Mouse (Mus musculus) macrophage (primary cell): Measurements from ENCODE around the gene Crb3. TPM values are rescaled to one million over a fixed set of nuclear protein-coding genes. Genes with fewer than 3 reads are reported as not detected.

ENCODE experiments used
- H3K27ac ChIP-seq: fragments of 350-480 bp; formaldehyde crosslinking; 2 replicates; pipeline ENCODE4 v1.9.0; 2021
- H3K36me3 ChIP-seq: fragments of 350-480 bp; formaldehyde crosslinking; 2 replicates; pipeline ENCODE4 v1.9.0; 2021; ENCODE audit errors: inconsistent target
- H3K4me3 ChIP-seq: fragments of 350-480 bp; formaldehyde crosslinking; 2 replicates; pipeline ENCODE4 v1.9.0; 2021; ENCODE audit errors: inconsistent target
- H3K79me2 ChIP-seq: fragments of 350-480 bp; formaldehyde crosslinking; 2 replicates; pipeline ENCODE4 v1.9.0; 2021; ENCODE audit errors: inconsistent target
- WGBS: methylation state at CpG from one replicate; pipeline ENCODE4 v1.1.7; 2026; ENCODE audit warnings: inconsistent platforms; ENCODE audit not compliant: missing documents; 5-methylcytosine and 5-hydroxymethylcytosine counted together
- polyA plus RNA-seq: library from polyadenylated mRNA; stranded (reverse); fragments of 250-400 nt; gene quantifications from 3 replicates; pipeline ENCODE4 v1.2.4, GENCODE M21; 2018; ENCODE audit warnings: inconsistent platforms

Crb3 gene
- polyA plus RNA-seq, 1 experiment from 2014 or later = not detected

DNA sequence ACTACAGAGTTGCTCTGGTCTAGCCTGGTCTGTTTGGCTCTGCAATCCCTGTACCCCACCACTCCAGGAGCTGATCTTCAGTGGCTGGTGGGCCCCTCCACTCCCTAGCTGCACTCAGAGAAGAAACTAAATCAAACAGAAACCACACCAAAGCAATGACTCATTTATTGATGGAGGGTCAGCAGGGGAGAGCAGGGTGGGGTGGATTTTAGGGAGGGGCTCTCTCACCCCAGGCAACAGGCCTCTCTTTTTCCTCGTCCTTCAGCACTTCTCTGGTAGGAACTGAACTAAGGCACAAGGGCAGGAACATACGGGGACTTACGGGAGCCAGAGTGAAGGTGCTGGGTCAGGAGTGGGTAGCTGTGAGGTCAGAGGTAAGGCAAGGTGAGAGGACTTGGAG is 21.0 kb downstream of the Crb3 start:
- peaks cover 17% of the 10 kb centered on the region; the same call in 1 of the 2 replicates for H3K36me3 ChIP-seq
- whole genome bisulfite sequencing = 88% methylated on average over 3 of the region's 3 CpGs
- no peak overlapping the region for H3K27ac ChIP-seq
- H3K4me3 ChIP-seq = no peak overlapping the region
- H3K79me2 ChIP-seq = peaks cover 17% of the 10 kb centered on the region; the same call in 1 of the 2 replicates

DNA sequence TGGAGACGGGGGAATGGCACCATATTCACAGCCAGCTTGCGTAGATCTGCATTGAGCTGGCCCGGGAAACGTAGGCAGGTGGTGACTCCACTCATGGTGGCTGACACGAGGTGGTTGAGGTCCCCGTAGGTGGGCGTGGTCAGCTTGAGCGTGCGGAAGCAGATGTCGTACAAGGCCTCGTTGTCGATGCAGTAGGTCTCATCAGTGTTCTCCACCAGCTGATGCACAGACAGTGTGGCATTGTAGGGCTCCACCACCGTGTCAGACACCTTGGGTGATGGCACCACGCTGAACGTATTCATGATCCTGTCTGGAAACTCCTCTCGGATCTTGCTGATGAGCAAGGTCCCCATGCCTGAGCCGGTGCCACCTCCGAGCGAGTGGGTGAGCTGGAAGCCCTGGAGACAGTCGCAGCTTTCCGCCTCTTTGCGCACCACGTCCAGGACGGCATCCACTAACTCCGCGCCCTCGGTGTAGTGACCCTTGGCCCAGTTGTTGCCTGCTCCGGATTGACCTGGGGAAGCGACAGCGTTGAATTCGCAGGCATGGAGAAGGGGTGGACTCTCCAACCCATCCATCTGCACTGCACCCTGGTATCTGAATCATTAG is 22.4 kb downstream of the Crb3 start:
- Histone ChIP-seq H3K27ac (no peak overlapping the region), H3K4me3 (no peak overlapping the region), H3K79me2 (peaks cover 17% of the 10 kb centered on the region; the same call in 1 of the 2 replicates), H3K36me3 (peaks cover 17% of the 10 kb centered on the region; the same call in 1 of the 2 replicates)
- 97% methylated on average over 27 of the region's 31 CpGs for WGBS

DNA sequence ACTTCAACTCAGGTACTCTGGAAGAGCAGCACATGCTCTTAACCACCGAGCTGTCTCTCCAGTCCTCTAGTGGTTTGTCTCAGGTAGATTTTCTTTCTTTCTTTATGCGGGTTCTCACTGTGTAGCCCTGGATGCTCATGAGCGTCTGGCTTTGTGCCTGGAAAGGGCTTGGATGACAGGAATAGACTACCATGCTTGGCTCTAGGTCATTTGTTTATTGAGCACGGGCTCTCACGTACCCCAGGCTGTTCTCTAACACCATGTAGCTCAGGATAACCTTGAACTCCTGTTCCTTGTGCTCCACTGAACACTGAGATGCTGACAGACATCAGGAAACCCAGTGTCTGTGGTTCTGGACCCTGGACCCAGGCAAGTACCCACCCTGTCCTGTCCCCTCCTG is 23.6 kb downstream of the Crb3 start:
- 93% methylated on average over 5 of the region's 5 CpGs for WGBS

DNA sequence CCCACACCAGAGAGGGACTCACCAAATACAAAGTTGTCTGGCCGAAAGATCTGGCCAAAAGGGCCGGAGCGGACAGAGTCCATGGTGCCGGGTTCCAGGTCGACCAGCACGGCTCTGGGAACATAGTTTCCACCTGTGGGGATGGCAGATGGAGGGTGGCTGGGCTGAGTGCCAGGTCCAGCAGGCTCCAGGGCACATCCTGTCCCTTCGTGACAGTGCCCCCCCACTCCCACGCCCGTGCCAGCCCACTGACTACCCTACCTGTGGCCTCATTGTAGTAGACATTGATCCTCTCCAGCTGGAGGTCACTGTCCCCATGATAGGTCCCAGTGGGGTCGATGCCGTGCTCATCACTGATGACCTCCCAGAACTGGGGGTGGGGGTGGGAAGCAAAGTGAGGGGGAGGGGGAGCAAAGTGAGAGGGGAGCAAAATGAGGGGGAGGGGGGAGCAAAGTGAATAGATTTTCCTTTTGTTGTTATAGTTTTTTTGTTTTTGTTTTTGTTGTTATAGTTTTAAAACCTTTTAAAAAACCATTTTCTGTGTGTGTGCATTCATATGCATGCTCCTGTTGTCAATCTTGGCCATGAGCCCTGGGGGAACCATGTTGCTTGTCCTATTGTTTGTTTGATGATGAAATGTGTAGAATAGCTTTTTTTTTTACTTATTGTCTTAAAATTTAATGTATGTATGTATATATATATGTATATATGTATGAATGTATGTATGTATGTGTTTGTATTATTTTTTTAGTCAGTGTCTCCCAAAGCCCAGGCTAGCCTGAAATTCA is 27.3 kb downstream of the Crb3 start:
- 88% methylated on average over 9 of the region's 11 CpGs for WGBS
- Histone ChIP-seq H3K4me3 (no peak overlapping the region), H3K79me2 (no peaks in the 10 kb centered on the region), H3K36me3 (peaks cover 11% of the 10 kb centered on the region; the same call in 1 of the 2 replicates), H3K27ac (no peak overlapping the region)

More for the DNA sequence above, 23.6 kb downstream of the Crb3 start:
- Histone ChIP-seq H3K4me3 (no peak overlapping the region), H3K36me3 (peaks cover 17% of the 10 kb centered on the region; the same call in 1 of the 2 replicates), H3K79me2 (peaks cover 7% of the 10 kb centered on the region; the same call in 1 of the 2 replicates), H3K27ac (no peak overlapping the region)

DNA sequence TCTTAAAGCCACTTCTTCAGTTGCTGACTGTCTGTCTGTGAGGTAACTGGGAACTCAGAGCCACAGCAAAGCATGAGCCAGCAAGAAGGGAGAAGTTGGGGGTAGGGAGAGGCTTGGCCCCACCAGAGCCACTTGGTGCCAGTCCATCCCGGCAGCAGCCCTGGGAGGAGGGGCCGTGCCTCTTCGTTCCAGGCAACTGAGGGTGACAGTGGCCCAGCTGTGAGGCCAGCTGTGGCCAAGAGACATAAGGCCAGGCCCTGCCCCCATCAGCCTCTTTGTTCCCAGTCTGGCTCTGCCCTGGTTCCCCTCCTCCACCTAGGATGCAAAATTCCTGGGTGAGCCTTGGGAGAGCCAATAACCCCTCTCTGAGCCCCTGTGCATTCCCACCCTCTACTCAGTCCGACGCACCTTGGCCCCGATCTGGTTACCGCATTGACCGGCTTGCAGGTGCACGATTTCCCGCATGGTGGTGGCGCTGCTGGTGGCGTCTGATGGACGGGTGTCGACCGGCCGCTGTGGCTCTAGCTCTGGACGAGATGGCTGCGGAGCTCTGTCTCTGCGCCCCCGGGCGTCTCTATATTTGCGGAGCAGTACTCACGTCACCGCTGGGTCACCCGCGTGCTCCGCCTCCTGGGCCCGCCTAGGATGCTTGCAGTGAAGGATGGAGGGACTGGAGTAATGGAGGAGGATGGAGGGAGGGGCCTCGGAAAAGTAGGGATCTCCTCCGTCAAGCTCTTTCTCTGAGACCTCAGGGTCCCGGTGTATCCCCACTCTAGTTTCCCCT is 28.3 kb downstream of the Crb3 start, which contains the start of gene Tubb4a:
Tubb4a (minus strand) TSS at position 734 of the 784 bp plus-strand sequence.
- H3K79me2 ChIP-seq = no peaks in the 10 kb centered on the region
- no peak within 1 kb of the TSS for H3K27ac ChIP-seq
- 0 out of 2 replicates have a peak, but pooled peaks cover 4% of the 10 kb centered on the region for H3K36me3 ChIP-seq
- 50% methylated on average over 27 of the region's 31 CpGs for WGBS
- no peak within 1 kb of the TSS for H3K4me3 ChIP-seq

DNA sequence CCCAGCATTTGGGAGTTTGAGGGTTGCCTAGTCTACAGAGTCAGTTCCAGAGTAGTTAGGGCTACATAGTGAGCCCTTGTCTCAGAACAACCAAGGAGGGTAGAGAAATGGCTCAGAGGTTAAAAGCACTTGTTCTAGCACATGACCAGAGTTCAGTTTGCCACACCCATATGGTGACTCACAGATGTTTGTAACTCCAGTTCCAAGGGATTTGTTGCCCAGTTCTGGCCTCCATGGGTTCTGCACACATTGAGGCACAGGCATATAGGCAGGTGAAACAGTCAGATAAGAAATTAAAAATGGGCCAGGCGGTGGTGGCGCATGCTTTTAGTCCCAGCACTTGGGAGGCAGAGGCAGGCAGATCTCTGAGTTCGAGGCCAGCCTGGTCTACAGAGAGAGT is 35.3 kb downstream of the Crb3 start:
- H3K27ac ChIP-seq = no peak overlapping the region
- no peaks in the 10 kb centered on the region for H3K36me3 ChIP-seq
- H3K4me3 ChIP-seq = no peak overlapping the region
- 100% methylated on average over 3 of the region's 3 CpGs for WGBS
- no peaks in the 10 kb centered on the region for H3K79me2 ChIP-seq

DNA sequence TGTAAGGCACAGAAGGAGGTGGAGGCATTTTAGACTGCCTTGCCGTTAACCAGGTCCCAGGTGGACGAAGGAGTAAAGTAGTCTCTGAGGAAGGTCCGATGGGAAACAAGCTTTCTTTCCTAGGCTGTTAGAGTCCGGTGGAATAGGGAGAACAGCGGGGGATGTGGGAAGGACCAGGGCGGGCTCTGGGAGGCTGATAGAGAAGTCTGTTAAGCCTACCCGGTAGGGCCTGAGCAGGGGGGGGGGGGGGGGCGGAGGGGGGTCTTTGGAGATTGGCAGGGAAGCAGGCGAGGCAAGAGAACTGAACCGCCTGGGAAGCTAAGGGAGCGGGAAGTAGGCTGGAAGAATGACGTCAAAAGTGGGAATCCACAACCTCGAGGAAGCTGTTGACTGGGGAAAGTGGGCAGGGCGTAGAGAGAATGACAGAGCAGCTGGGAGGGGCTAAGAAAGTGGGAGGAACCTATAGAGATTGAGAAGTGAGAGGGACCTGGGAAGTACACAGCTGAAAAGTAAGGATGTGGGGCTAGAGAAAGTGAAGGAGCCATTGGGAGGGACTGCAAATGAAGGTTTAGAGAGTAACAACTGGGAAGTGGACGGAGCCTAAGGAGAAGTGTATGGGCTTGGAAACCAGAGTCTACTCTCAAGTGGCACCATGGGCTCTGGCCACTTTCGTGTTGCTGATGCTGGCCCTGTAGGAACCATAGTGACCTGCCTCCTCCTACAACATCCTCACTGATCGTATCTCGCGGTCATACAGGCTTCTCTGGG is 37.1 kb downstream of the Crb3 start:
- Histone ChIP-seq H3K4me3 (no peak overlapping the region), H3K27ac (no peak overlapping the region), H3K36me3 (no peaks in the 10 kb centered on the region), H3K79me2 (no peaks in the 10 kb centered on the region)
- 16% methylated on average over 18 of the region's 19 CpGs for WGBS

DNA sequence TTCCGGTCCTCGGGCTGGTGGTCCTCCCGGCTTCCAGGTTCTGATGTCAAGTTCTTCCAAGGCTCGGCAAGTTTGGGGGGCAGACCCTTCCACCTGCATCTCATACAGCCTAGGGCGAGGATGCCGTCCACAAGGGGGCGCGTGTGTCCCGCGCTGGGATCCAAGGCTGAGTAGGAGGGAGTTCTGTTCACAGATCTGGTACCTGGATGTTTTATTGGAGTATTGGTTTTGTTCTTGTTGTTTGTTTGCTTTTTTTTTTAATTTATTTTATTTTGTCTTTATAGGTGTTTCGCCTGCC is 37.7 kb downstream of the Crb3 start:
- WGBS = 2% methylated on average over 11 of the region's 11 CpGs
- Histone ChIP-seq H3K27ac (no peak overlapping the region), H3K4me3 (no peak overlapping the region), H3K79me2 (no peaks in the 10 kb centered on the region), H3K36me3 (no peaks in the 10 kb centered on the region)

DNA sequence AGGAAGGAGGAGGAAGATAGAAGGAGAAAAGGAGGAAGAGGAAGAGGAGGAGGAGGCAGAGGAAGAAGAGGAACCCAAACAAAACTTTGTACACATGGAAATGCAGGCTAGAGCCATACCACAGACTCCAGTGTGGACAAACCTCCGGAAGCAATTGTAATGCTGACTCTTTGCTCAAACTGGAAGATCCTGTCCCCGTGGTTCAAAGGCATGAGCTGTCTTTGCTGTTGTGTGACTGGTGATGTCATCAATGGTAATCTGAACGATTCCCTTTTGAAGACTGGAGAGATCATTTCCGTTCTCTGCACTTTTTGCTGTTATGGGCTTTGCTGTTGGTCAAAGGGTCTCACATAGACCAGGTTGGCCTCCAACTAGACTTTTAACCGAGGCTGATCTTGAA is 39.4 kb downstream of the Crb3 start:
- H3K79me2 ChIP-seq = no peaks in the 10 kb centered on the region
- H3K4me3 ChIP-seq = no peak overlapping the region
- no peaks in the 10 kb centered on the region for H3K36me3 ChIP-seq
- WGBS = 68% methylated on average over 5 of the region's 5 CpGs
- peak overlapping the region; percentile 49 for H3K27ac ChIP-seq

DNA sequence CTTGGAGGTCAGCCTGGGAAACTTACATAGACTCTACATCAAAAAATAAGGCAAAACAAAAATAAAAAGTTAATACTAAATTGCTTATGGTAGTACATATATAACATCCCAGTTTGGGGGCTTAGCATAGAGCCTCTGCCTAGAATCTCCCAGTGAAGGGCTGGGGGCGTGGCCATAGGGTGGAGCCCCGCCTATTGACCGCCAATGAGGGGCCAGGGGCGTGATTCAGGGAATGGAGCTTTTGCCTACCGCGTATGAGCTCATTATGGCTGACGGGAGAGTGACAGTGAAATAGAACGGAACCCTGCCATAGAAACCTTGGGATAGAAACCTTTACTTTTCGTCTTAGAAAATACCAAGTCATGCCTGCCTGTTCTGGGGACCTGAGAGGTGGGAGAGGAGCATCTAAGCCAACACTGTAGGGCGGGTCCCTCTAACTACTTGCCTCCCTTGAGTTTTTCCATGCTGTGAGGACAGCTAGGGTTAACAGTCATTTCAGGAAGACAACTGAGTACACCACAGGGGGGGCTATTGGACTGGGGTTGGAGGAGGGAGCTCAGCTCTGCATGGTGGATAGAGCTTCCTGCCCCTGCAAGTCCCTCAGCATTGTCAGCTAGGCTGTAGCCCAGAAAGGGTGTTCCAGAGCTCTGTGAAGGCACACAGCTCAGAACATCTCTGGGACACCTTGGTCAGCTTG is 40.9 kb downstream of the Crb3 start:
- H3K36me3 ChIP-seq = no peaks in the 10 kb centered on the region
- no peaks in the 10 kb centered on the region for H3K79me2 ChIP-seq
- no peak overlapping the region for H3K4me3 ChIP-seq
- 62% methylated on average over 10 of the region's 10 CpGs for WGBS
- no peak overlapping the region for H3K27ac ChIP-seq

DNA sequence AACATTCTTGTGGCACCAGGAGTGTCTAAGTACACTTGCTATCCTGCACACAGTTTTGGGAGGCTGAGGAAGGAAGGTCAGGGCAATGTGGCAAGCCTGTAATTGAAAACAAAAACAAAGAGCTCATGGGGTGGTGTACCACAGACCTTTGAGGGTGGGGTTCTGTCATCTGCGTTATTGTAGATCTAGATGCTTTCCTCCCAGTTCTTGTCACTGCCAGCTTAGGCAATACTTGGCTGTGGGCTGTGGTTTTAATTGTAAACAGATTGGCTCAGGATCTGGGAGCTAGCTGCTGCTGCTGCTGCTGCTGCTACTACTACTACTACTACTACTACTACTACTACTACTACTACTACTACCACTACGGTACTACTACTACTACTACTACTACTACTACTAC is 43.4 kb downstream of the Crb3 start:
- 53% methylated on average over 2 of the region's 2 CpGs for WGBS
- Histone ChIP-seq H3K36me3 (no peaks in the 10 kb centered on the region), H3K79me2 (peaks cover 21% of the 10 kb centered on the region), H3K27ac (no peak overlapping the region), H3K4me3 (no peak overlapping the region)

DNA sequence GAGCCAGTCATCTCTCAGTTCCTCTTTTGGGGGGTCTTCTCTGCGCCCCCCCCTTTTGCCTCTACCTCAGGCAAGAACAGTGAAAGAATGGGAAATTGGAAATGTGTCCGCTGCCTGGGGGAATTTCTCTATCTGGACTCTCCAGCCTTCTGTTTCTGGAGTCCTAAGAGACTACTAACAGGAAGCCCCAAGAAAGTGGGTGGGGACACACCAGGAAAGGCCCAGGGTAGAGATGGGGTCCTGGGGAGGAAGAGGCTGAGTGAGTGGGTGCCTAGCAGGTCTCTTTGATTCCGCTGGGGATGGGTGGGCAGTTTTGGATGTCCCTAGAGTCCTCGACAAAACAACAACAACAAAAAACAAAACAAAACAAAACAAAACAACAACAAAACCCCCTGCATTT is 45.6 kb downstream of the Crb3 start:
- 22% methylated on average over 4 of the region's 4 CpGs for WGBS
- Histone ChIP-seq H3K36me3 (no peaks in the 10 kb centered on the region), H3K27ac (peak overlapping the region; percentile 88), H3K4me3 (peak overlapping the region; percentile 87), H3K79me2 (peaks cover 28% of the 10 kb centered on the region)

DNA sequence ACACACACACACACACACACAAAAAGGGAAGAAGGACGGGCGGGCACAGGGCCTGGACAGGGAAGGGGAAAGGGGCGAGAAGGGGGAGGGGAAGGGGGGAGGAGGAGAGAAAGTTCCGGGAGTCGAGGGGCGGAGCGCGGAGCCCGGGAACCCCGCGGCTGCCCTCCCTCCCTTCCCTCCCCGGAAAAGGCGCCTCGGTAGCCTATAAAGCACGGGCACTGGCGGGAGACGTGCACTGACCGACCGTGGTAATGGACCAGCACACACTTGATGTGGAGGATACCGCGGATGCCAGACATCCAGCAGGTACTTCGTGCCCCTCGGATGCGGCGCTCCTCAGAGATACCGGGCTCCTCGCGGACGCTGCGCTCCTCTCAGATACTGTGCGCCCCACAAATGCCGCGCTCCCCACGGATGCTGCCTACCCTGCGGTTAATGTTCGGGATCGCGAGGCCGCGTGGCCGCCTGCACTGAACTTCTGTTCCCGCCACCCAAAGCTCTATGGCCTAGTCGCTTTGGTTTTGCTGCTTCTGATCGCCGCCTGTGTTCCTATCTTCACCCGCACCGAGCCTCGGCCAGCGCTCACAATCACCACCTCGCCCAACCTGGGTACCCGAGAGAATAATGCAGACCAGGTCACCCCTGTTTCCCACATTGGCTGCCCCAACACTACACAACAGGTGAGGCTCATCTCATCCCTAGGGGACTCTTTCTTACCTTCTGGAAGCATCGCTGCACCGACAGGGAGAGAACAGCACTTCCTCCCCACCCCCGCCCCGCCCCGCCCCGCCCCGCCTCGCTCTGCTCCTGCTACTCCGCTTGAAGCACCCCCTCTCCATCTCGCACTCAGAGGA is 46.5 kb downstream of the Crb3 start, which contains the start of gene Tnfsf9:
Tnfsf9 (plus strand) TSS at position 145 of the 854 bp plus-strand sequence.
- Histone ChIP-seq H3K79me2 (peaks cover 28% of the 10 kb centered on the region), H3K36me3 (no peaks in the 10 kb centered on the region), H3K4me3 (peak within 1 kb of the TSS; percentile 87), H3K27ac (peak within 1 kb of the TSS; percentile 88)
- 1% methylated on average over 49 of the region's 61 CpGs for WGBS
